Mouse (Mus musculus): ENCODE data around the gene Ddx24. TPM values are rescaled to one million over a fixed set of nuclear protein-coding genes. Genes with fewer than 3 reads are reported as not detected.

Gene Ddx24
- polyA plus RNA-seq, 1 experiment = 187 TPM

DNA sequence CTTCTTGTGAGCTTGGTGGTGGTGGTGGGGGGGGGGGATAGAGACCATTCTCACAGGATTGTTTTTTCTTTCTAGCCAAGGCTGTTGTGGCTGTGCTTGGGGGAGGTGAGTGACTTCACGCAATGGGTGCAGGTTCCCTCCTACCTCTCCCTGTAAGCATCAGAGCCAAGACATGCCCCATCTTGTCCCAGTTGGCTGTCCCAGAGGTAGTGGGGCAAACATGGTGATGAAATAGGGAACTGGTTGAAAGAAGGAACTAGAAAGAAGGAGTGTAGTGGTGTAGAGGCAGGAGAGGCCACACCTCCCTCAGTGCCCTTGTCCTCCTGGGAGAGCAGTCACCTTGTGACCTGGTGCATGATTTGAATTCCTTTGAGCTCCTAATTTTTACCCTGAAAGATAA lies 12.0 kb upstream of the Ddx24 start:
- Histone ChIP-seq H3K27ac (ENCODE audit: insufficient read depth, low read length) (no peak overlapping the region), H3K4me3 (replicated peaks; ENCODE audit: insufficient read depth, low read depth, low read length) (no peak overlapping the region), H3K4me1 (ENCODE audit: control insufficient read depth, insufficient read depth, low read length) (no peaks in the 10 kb centered on the region), H3K27me3 (ENCODE audit: control insufficient read depth, insufficient read depth, low read length) (no peaks in the 10 kb centered on the region)
- no peak for DNase-seq
- WGBS = 91% methylated on average over 1 of the region's 1 CpGs
- TF ChIP-seq POLR2A (IDR thresholded peaks at IDR 0.05; ENCODE audit: borderline replicate concordance, insufficient read depth, low read length) (no peak), CTCF (IDR thresholded peaks at IDR 0.05; ENCODE audit: borderline replicate concordance, insufficient read depth, low read depth, low read length) (no peak)

DNA sequence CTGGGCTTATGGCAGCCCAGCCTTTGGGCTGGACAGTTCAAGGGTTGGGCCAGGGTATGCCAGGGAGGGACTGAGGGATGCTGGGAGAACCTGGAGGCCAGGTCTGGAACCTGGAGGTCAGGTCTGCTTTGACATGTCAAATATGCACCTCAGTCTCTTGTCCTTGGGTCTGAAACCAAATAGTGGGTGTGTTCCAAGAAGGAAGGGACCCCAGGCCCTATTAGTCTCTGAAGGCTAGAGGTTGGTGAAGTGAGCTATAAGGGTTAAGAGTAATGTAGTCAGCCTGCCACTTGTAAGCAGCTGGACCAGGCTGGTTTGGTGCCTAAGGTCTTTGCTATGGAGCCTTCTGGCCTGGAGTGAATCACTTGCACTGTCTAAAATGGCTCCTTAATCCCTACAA lies 9.2 kb upstream of the Ddx24 start:
- H3K4me3 ChIP-seq (replicated peaks; ENCODE audit: insufficient read depth, low read depth, low read length) = no peak overlapping the region
- no peak for DNase-seq
- H3K4me1 ChIP-seq (ENCODE audit: control insufficient read depth, insufficient read depth, low read length) = no peaks in the 10 kb centered on the region
- no peaks in the 10 kb centered on the region for H3K27me3 ChIP-seq (ENCODE audit: control insufficient read depth, insufficient read depth, low read length)
- TF ChIP-seq POLR2A (IDR thresholded peaks at IDR 0.05; ENCODE audit: borderline replicate concordance, insufficient read depth, low read length) (no peak), CTCF (IDR thresholded peaks at IDR 0.05; ENCODE audit: borderline replicate concordance, insufficient read depth, low read depth, low read length) (no peak)
- no peak overlapping the region for H3K27ac ChIP-seq (ENCODE audit: insufficient read depth, low read length)

DNA sequence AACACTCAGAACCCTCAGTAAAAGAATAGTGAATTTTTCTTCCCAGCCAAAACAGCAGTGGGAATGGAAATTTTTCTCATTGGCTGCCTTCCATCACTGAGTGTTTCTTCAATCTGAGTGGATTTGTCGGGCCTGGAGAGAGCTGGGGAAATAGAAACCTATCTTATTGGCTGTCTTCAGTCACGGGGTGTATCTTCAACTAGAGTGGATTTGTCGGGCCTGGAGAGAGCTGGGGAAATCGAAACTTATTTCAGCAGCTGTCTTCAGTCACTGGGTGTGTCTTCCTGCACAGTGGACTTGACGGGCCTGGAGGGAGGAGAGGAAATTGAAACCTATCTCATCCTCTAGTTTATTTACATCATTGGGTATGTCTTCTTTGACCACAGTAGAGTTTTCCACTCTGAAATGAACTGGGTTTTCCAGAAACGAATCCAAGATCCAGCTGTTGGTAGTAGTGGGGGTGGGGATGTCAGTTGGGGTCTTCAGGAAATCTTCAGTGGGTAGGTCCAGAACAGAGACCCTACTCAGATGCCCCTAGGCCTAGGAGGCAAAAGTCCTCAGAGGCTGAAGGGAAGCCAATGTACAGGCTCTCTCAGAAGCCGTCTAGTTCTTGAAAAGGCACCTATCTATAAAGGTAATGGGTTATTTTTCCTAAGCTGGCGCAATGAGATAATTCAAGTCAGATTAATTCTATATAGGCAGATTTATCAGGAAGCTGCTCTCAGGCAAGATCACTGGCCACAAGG lies 8.5 kb upstream of the Ddx24 start, which contains the start of gene Ifi27:
Gene Ifi27, plus strand, starts transcription at position 226 of the 746 bp plus-strand sequence.
- Histone ChIP-seq H3K4me1 (ENCODE audit: control insufficient read depth, insufficient read depth, low read length) (no peaks in the 10 kb centered on the region), H3K4me3 (replicated peaks; ENCODE audit: insufficient read depth, low read depth, low read length) (peak within 1 kb of the TSS; percentile 42), H3K27ac (ENCODE audit: insufficient read depth, low read length) (no peak within 1 kb of the TSS), H3K27me3 (ENCODE audit: control insufficient read depth, insufficient read depth, low read length) (no peaks in the 10 kb centered on the region)
- TF ChIP-seq POLR2A (IDR thresholded peaks at IDR 0.05; ENCODE audit: borderline replicate concordance, insufficient read depth, low read length) (no peak), CTCF (IDR thresholded peaks at IDR 0.05; ENCODE audit: borderline replicate concordance, insufficient read depth, low read depth, low read length) (no peak)
- peak in 1 of 2 experiments; percentile 38 for DNase-seq
- 55% methylated on average over 8 of the region's 8 CpGs for WGBS

DNA sequence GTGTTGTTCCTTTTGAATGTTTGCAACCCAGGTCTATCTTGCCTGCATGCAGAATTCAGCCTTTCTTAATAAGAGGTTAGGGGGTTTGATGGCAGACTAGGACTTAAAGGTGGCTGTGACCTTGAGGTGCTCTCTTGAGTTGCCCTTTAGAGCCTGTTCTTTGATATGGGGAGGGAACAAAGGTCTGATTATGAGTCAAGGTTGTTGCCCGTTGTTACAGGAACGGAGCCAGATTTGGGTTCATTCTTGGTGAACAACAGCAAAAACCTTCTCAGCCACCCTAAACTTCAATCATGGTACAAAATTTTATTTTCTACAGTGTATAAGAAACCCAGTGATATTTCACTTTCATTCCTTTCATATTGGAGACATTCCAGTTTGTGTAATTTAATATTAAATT lies 7.8 kb upstream of the Ddx24 start:
- H3K4me3 ChIP-seq (replicated peaks; ENCODE audit: insufficient read depth, low read depth, low read length) = no peak overlapping the region
- no peaks in the 10 kb centered on the region for H3K4me1 ChIP-seq (ENCODE audit: control insufficient read depth, insufficient read depth, low read length)
- WGBS = 76% methylated on average over 2 of the region's 2 CpGs
- DNase-seq = no peak
- H3K27ac ChIP-seq (ENCODE audit: insufficient read depth, low read length) = no peak overlapping the region
- TF ChIP-seq CTCF (IDR thresholded peaks at IDR 0.05; ENCODE audit: borderline replicate concordance, insufficient read depth, low read depth, low read length) = no peak
- TF ChIP-seq POLR2A (IDR thresholded peaks at IDR 0.05; ENCODE audit: borderline replicate concordance, insufficient read depth, low read length) = no peak
- no peaks in the 10 kb centered on the region for H3K27me3 ChIP-seq (ENCODE audit: control insufficient read depth, insufficient read depth, low read length)

DNA sequence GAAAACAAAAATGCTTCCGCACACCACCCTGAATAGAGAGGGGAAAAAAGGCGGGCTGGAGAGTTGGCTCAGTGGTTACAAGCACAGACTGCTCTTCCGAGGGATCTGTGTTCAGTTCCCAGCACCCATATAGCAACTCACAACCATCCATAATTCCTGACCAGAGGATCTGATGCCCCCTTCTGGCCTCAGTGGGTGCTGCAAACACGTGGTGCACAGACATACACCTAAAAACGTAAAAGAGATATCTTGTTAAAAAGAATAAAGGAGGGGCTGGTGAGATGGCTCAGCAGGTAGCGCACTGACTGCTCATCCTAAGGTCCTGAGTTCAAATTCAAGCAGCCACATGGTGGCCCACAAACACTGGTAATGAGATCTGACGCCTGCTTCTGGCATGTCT lies 1.1 kb upstream of the Ddx24 start:
- Histone ChIP-seq H3K27ac (ENCODE audit: insufficient read depth, low read length) (no peak overlapping the region), H3K4me1 (ENCODE audit: control insufficient read depth, insufficient read depth, low read length) (no peaks in the 10 kb centered on the region; the same call in 1 of the 2 replicates), H3K4me3 (replicated peaks; ENCODE audit: insufficient read depth, low read depth, low read length) (no peak overlapping the region), H3K27me3 (ENCODE audit: control insufficient read depth, insufficient read depth, low read length) (no peaks in the 10 kb centered on the region)
- peak in 1 of 2 experiments; percentile 31 for DNase-seq
- WGBS = 91% methylated on average over 7 of the region's 7 CpGs
- TF ChIP-seq CTCF (IDR thresholded peaks at IDR 0.05; ENCODE audit: borderline replicate concordance, insufficient read depth, low read depth, low read length) (no peak), POLR2A (IDR thresholded peaks at IDR 0.05; ENCODE audit: borderline replicate concordance, insufficient read depth, low read length) (no peak)

DNA sequence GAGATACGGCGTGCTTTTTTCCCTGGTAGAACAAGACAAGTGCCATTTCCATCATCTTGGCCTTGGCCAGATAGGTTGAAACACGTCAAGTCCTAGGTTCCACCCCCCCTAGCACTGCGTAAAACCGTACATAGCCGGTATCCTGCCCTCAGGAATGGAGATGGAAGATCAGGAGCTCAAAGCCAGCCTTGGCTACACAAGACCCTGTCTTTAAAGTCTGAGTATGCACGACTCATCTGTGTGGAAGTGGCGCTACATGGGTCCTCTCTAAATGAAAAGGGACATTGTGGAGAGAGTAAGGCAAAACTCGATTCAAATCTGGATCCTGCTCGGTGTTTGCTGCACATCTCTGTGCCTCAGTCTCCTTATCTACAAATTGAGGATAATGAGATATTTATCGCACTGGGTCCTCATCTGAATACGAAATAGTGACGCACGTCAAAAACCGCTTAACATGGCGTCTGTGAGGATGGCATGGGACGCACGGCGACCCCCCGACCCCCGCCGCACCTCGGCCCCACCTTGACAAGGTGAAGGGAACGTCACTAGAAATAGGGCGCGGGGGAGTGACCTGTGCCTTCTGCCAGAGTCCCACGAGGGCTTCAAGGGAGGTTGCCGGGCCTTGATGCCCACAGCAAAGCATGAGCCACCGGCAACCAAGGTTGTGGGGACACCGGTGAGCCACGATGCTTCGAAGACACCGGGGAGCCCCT lies 458 bp downstream of the Ddx24 start:
- peak overlapping the region; percentile 94 for H3K4me3 ChIP-seq (replicated peaks; ENCODE audit: insufficient read depth, low read depth, low read length)
- peak in 1 of 2 experiments; percentile 25 for DNase-seq
- 5% methylated on average over 33 of the region's 33 CpGs for WGBS
- H3K4me1 ChIP-seq (ENCODE audit: control insufficient read depth, insufficient read depth, low read length) = no peaks in the 10 kb centered on the region; the same call in 1 of the 2 replicates
- H3K27ac ChIP-seq (ENCODE audit: insufficient read depth, low read length) = peak overlapping the region; percentile 89
- TF ChIP-seq CTCF (IDR thresholded peaks at IDR 0.05; ENCODE audit: borderline replicate concordance, insufficient read depth, low read depth, low read length) (no peak), POLR2A (IDR thresholded peaks at IDR 0.05; ENCODE audit: borderline replicate concordance, insufficient read depth, low read length) (no peak)
- no peaks in the 10 kb centered on the region for H3K27me3 ChIP-seq (ENCODE audit: control insufficient read depth, insufficient read depth, low read length)

DNA sequence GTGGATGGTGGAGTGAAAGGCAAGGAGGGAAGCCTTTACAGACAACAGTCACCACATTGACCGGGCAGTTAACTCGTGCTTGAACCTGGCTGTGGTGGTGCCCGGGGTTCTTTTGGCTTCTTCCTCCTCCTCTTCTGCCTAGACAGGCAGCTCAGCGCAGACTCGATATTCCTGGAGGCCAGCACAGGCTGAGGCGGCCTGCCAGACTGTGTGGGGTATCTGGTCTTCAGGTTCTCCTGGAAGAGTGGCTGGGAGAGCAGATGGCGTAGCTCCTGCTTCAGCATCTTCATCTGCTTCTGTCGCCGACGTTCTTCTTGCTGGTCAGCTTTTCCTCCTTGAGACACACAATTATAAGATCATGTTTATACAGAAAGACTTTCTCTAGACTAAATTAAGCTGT lies 17.5 kb downstream of the Ddx24 start:
- no peak for TF ChIP-seq POLR2A (IDR thresholded peaks at IDR 0.05; ENCODE audit: borderline replicate concordance, insufficient read depth, low read length)
- no peak for TF ChIP-seq CTCF (IDR thresholded peaks at IDR 0.05; ENCODE audit: borderline replicate concordance, insufficient read depth, low read depth, low read length)
- no peaks in the 10 kb centered on the region for H3K27me3 ChIP-seq (ENCODE audit: control insufficient read depth, insufficient read depth, low read length)
- H3K27ac ChIP-seq (ENCODE audit: insufficient read depth, low read length) = 0 out of 2 replicates have a peak overlapping the region, but pooled peaks have one; percentile 23
- 18% methylated on average over 10 of the region's 10 CpGs for WGBS
- DNase-seq = peak; percentile 51 to 67
- H3K4me1 ChIP-seq (ENCODE audit: control insufficient read depth, insufficient read depth, low read length) = peaks cover 14% of the 10 kb centered on the region
- H3K4me3 ChIP-seq (replicated peaks; ENCODE audit: insufficient read depth, low read depth, low read length) = no peak overlapping the region
